Mouse (Mus musculus) cerebellum, adult 8-10 months (tissue): Measurements from ENCODE around the gene Slc25a10.
A peak's percentile ranks its signal among the peaks of the same experiment; 100 is the strongest.
"Not testable (repeated sequence)": the region's sequence is repeated elsewhere in the genome, so short reads cannot be mapped to it uniquely, and the experiment has no call there.

ENCODE experiments used
- DNase-seq: peaks from one replicate; pipeline ENCODE4 v3.0.0; 2022

Slc25a10 gene

GRCm38 (mm10) chr11:120512790-120513453 lies 21.3 kb downstream of the Slc25a10 start:
- DNase-seq: no peak

- not testable (repeated sequence) for DNase-seq
Measured at GRCm38 (mm10) chr11:120514262-120514661, 22.6 kb downstream of the Slc25a10 start.

GRCm38 (mm10) chr11:120515611-120516010 lies 24.0 kb downstream of the Slc25a10 start:
- peak; percentile 93 for DNase-seq

GRCm38 (mm10) chr11:120517147-120517546 lies 25.5 kb downstream of the Slc25a10 start:
- DNase-seq: no peak

GRCm38 (mm10) chr11:120518027-120518426 lies 26.4 kb downstream of the Slc25a10 start:
- DNase-seq: no peak

- no peak for DNase-seq
Measured at GRCm38 (mm10) chr11:120518558-120518957, 26.9 kb downstream of the Slc25a10 start.

- no peak for DNase-seq
Measured at GRCm38 (mm10) chr11:120519738-120520137, 28.1 kb downstream of the Slc25a10 start.

GRCm38 (mm10) chr11:120520498-120520897 lies 28.9 kb downstream of the Slc25a10 start:
- DNase-seq: no peak

GRCm38 (mm10) chr11:120520967-120521540 lies 29.4 kb downstream of the Slc25a10 start:
- peak; percentile 83 for DNase-seq

GRCm38 (mm10) chr11:120522581-120522980 lies 30.9 kb downstream of the Slc25a10 start:
- no peak for DNase-seq

- DNase-seq: no peak
Measured at GRCm38 (mm10) chr11:120525959-120526358, 34.3 kb downstream of the Slc25a10 start.

- no peak for DNase-seq
Measured at GRCm38 (mm10) chr11:120527690-120528354, 36.2 kb downstream of the Slc25a10 start.

GRCm38 (mm10) chr11:120528903-120529302 lies 37.3 kb downstream of the Slc25a10 start:
- no peak for DNase-seq

GRCm38 (mm10) chr11:120530085-120530964 lies 38.7 kb downstream of the Slc25a10 start, which contains the start of gene Gcgr:
Gene Gcgr (plus strand): TSS chr11:120530699.
- DNase-seq: no peak

- DNase-seq: no peak
Measured at GRCm38 (mm10) chr11:120531646-120532045, 40.0 kb downstream of the Slc25a10 start.

- DNase-seq: no peak
Measured at GRCm38 (mm10) chr11:120534093-120534492, 42.5 kb downstream of the Slc25a10 start.

- DNase-seq: no peak
Measured at GRCm38 (mm10) chr11:120535145-120535544, 43.5 kb downstream of the Slc25a10 start.

- no peak for DNase-seq
Measured at GRCm38 (mm10) chr11:120535804-120536203, 44.2 kb downstream of the Slc25a10 start.

- peak; percentile 82 for DNase-seq
Measured at GRCm38 (mm10) chr11:120538485-120538884, 46.8 kb downstream of the Slc25a10 start.

- no peak for DNase-seq
Measured at GRCm38 (mm10) chr11:120538955-120539284, 47.3 kb downstream of the Slc25a10 start.

GRCm38 (mm10) chr11:120539285-120540014 lies 47.8 kb downstream of the Slc25a10 start:
- DNase-seq: no peak

- DNase-seq: no peak
Measured at GRCm38 (mm10) chr11:120541907-120542306, 50.3 kb downstream of the Slc25a10 start.
